Mouse (Mus musculus) MEL (cell line): ENCODE measurements around the gene Wdr37. TPM values are rescaled to one million over a fixed set of nuclear protein-coding genes. Genes with fewer than 3 reads are reported as not detected.

Experiments used
- BHLHE40 ChIP-seq: IDR thresholded peaks from 2 replicates; pipeline ENCODE4 v1.6.1; 2012; ENCODE audit warnings: low read depth, mild to moderate bottlenecking, inconsistent platforms, low read length, improper control_type of control experiment, borderline replicate concordance
- E2F4 ChIP-seq: IDR thresholded peaks from 2 replicates; pipeline ENCODE4 v1.6.1; 2011; ENCODE audit warnings: low read depth, low read length, improper control_type of control experiment, borderline replicate concordance
- ELF1 ChIP-seq: IDR thresholded peaks from 2 replicates; pipeline ENCODE4 v1.6.1; 2014; ENCODE audit warnings: low read depth, mild to moderate bottlenecking, inconsistent platforms, low read length, improper control_type of control experiment, moderate library complexity
- ETS1 ChIP-seq: IDR thresholded peaks from 2 replicates; pipeline ENCODE4 v1.6.1; 2012; ENCODE audit warnings: low read depth, mild to moderate bottlenecking, inconsistent platforms, low read length, improper control_type of control experiment, moderate library complexity
- GABPA ChIP-seq: IDR thresholded peaks from 2 replicates; pipeline ENCODE4 v1.6.1; 2012; ENCODE audit warnings: low read depth, mild to moderate bottlenecking, inconsistent platforms, low read length, improper control_type of control experiment, moderate library complexity
- GATA1 ChIP-seq: IDR thresholded peaks from 2 replicates; pipeline ENCODE4 v1.6.1; 2011; ENCODE audit warnings: low read depth, low read length, improper control_type of control experiment
- HCFC1 ChIP-seq: IDR thresholded peaks from 2 replicates; pipeline ENCODE4 v1.6.1; 2012; ENCODE audit warnings: low read depth, mild to moderate bottlenecking, inconsistent platforms, low read length, improper control_type of control experiment, moderate library complexity
- KAT2A ChIP-seq: conservative IDR thresholded peaks from 2 replicates; pipeline ENCODE4 v1.6.1; 2012; ENCODE audit warnings: low read depth, low read length, improper control_type of control experiment, inconsistent platforms
- MEF2A ChIP-seq: IDR thresholded peaks from 2 replicates; pipeline ENCODE4 v1.6.1; 2014; ENCODE audit warnings: low read depth, mild to moderate bottlenecking, inconsistent platforms, low read length, improper control_type of control experiment; ENCODE audit not compliant: poor library complexity, insufficient replicate concordance, severe bottlenecking; ENCODE audit errors: extremely low read depth
- MXI1 ChIP-seq: IDR thresholded peaks from 2 replicates; pipeline ENCODE4 v1.6.1; 2011; ENCODE audit warnings: mild to moderate bottlenecking, low read depth, low read length, improper control_type of control experiment
- MYB ChIP-seq: IDR thresholded peaks from 2 replicates; pipeline ENCODE4 v1.6.1; 2011; ENCODE audit warnings: mild to moderate bottlenecking, low read depth, low read length, improper control_type of control experiment
- NELFE ChIP-seq: IDR thresholded peaks from 2 replicates; pipeline ENCODE4 v1.6.1; 2011; ENCODE audit warnings: low read depth, low read length, improper control_type of control experiment
- NRF1 ChIP-seq: IDR thresholded peaks from 2 replicates; pipeline ENCODE4 v1.6.1; 2014; ENCODE audit warnings: low read depth, mild to moderate bottlenecking, inconsistent platforms, low read length, improper control_type of control experiment, moderate library complexity; ENCODE audit not compliant: poor library complexity, insufficient read depth, severe bottlenecking
- POLR2A ChIP-seq, 2 experiments: IDR thresholded peaks; 2 replicates each; pipeline ENCODE4 v1.6.1; 2011 to 2012; ENCODE audit warnings: low read length in 2 of 2, mild to moderate bottlenecking in 2 of 2, control low read depth in 1 of 2, improper control_type of control experiment in 1 of 2, low read depth in 1 of 2, moderate library complexity in 1 of 2; ENCODE audit not compliant: control insufficient read depth in 1 of 2, insufficient read depth in 1 of 2, poor library complexity in 1 of 2
- POLR2AphosphoS2 ChIP-seq: IDR thresholded peaks from 2 replicates; pipeline ENCODE4 v1.6.1; 2011; ENCODE audit warnings: low read length, improper control_type of control experiment
- RCOR1 ChIP-seq: IDR thresholded peaks from 2 replicates; pipeline ENCODE4 v1.6.1; 2012; ENCODE audit warnings: low read depth, mild to moderate bottlenecking, inconsistent platforms, low read length, improper control_type of control experiment
- SMC3 ChIP-seq: IDR thresholded peaks from 2 replicates; pipeline ENCODE4 v1.6.1; 2011; ENCODE audit warnings: low read depth, low read length, improper control_type of control experiment
- TBP ChIP-seq: IDR thresholded peaks from 2 replicates; pipeline ENCODE4 v1.8.0; 2011; ENCODE audit warnings: low read depth, low read length, improper control_type of control experiment
- USF1 ChIP-seq: IDR thresholded peaks from 2 replicates; pipeline ENCODE4 v1.6.1; 2014; ENCODE audit warnings: low read depth, mild to moderate bottlenecking, inconsistent platforms, low read length, improper control_type of control experiment, moderate library complexity
- USF2 ChIP-seq, 2 experiments: IDR thresholded peaks; 2 replicates each; pipeline ENCODE4 v1.6.1; 2011 to 2012; ENCODE audit warnings: improper control_type of control experiment in 2 of 2, low read length in 2 of 2, borderline replicate concordance in 1 of 2, inconsistent platforms in 1 of 2, low read depth in 1 of 2, mild to moderate bottlenecking in 1 of 2; ENCODE audit not compliant: insufficient read depth in 1 of 2
- ZC3H11A ChIP-seq: IDR thresholded peaks from 2 replicates; pipeline ENCODE4 v1.6.1; 2012; ENCODE audit warnings: low read depth, mild to moderate bottlenecking, inconsistent platforms, low read length, improper control_type of control experiment
- ZKSCAN1 ChIP-seq: IDR thresholded peaks from 2 replicates; pipeline ENCODE4 v1.6.1; 2012; ENCODE audit warnings: low read depth, mild to moderate bottlenecking, inconsistent platforms, low read length, improper control_type of control experiment, moderate library complexity
- ZMIZ1 ChIP-seq: IDR thresholded peaks from 2 replicates; pipeline ENCODE4 v1.6.1; 2012; ENCODE audit warnings: low read depth, mild to moderate bottlenecking, inconsistent platforms, low read length, improper control_type of control experiment, moderate library complexity
- polyA plus RNA-seq, 2 experiments: library from polyadenylated mRNA; stranded (reverse) in 1 of 2; unstranded in 1 of 2; fragments of >175 nt in 1 of 2; fragments of >200 nt in 1 of 2; gene quantifications; 2 replicates each; pipeline versions ENCODE4 v1.2.1 to v1.2.4; 2012; ENCODE audit warnings: low replicate concordance in 2 of 2, low read depth in 1 of 2; ENCODE audit not compliant: insufficient read length in 2 of 2, insufficient read depth in 1 of 2, missing spikeins in 1 of 2
- total RNA-seq: library from RNA; depleted of rRNA; stranded (reverse); fragments of 300-350 nt; gene quantifications from 2 replicates; pipeline ENCODE4 v1.2.3, GENCODE M21; 2012; rRNA removed

Wdr37 gene
- total and polyA plus RNA-seq, 3 experiments: 8.6 to 14.7 TPM; not detected in 1

GRCm38 (mm10) chr13:8760940-8761339, 110.8 kb downstream of the Wdr37 start (continued):
- TF ChIP-seq MYB: no peak
- peak; percentile 42; the same call in 1 of the 2 replicates for TF ChIP-seq ZMIZ1
- TF ChIP-seq MXI1: peak; percentile 84
- no peak for TF ChIP-seq ZC3H11A
- TF ChIP-seq USF2 (IDR thresholded peaks at IDR 0.05; ENCODE audit: borderline replicate concordance in 1 of 2, insufficient read depth in 1 of 2, low read depth in 1 of 2, low read length in 2 of 2): no peak
- no peak for TF ChIP-seq HCFC1
- TF ChIP-seq ZKSCAN1: no peak
- TF ChIP-seq USF1: peak; percentile 31; the same call in 1 of the 2 replicates
- TF ChIP-seq GATA1: peak; percentile 97
- TF ChIP-seq ETS1: peak; percentile 99
- no peak for TF ChIP-seq ELF1
- no peak for TF ChIP-seq NRF1
- TF ChIP-seq BHLHE40: peak; percentile 58; the same call in 1 of the 2 replicates
- TF ChIP-seq E2F4: no peak
- TF ChIP-seq GABPA: no peak
- no peak for TF ChIP-seq SMC3
- peak in 1 of 2 experiments; percentile 59; a peak in 2 of 4 replicates for TF ChIP-seq POLR2A (IDR thresholded peaks at IDR 0.05; ENCODE audit: control insufficient read depth in 1 of 2, insufficient read depth in 1 of 2, low read depth in 1 of 2, low read length in 2 of 2, poor library complexity in 1 of 2)
- no peak for TF ChIP-seq POLR2AphosphoS2
- TF ChIP-seq RCOR1: peak; percentile 50; the same call in 1 of the 2 replicates
- peak; percentile 63 for TF ChIP-seq TBP
- TF ChIP-seq KAT2A: no peak
- peak; percentile 49; the same call in 1 of the 2 replicates for TF ChIP-seq NELFE
- no peak for TF ChIP-seq MEF2A

Other genes starting within 250 kb of the Wdr37 start
- gene Idi1, start 13.6 kb upstream of the Wdr37 start, total RNA-seq: 19.9 and 22.1 TPM in 2 replicates
- 10 to 100 TPM in 1 of 2 experiments, not detected in 1; 22.5 TPM for gene Idi1, start 13.6 kb upstream of the Wdr37 start, polyA plus RNA-seq
- not detected in 2 replicates for gene Gm9745, start 76.3 kb upstream of the Wdr37 start, total RNA-seq
- not detected for gene Gm9745, start 76.3 kb upstream of the Wdr37 start, polyA plus RNA-seq
- not detected in 2 replicates for gene Idi2, start 81.0 kb upstream of the Wdr37 start, total RNA-seq
- gene Idi2, start 81.0 kb upstream of the Wdr37 start, polyA plus RNA-seq: under 1 TPM in 1 of 2 experiments, not detected in 1; 0.07 TPM
- gene Gtpbp4, start 124.2 kb upstream of the Wdr37 start, total RNA-seq: 154 and 162 TPM in 2 replicates
- gene Gtpbp4, start 124.2 kb upstream of the Wdr37 start, polyA plus RNA-seq: 100 to 1,000 TPM; 121 to 172 TPM
- gene Larp4b, start 222.0 kb upstream of the Wdr37 start, total RNA-seq: 67.0 and 71.8 TPM in 2 replicates
- 100 to 1,000 TPM in 1 of 2 experiments, 10 to 100 TPM in 1; 57.7 to 340 TPM for gene Larp4b, start 222.0 kb upstream of the Wdr37 start, polyA plus RNA-seq